Mouse (Mus musculus) liver, embryonic 14.5 days (tissue): Measurements from ENCODE around the gene Cfap54.

Experiments used
- CTCF ChIP-seq: IDR thresholded peaks from 2 replicates; pipeline ENCODE4 v1.5.1; 2016; ENCODE audit warnings: antibody characterized with exemption, low read depth, control low read depth
- EP300 ChIP-seq: IDR thresholded peaks from 2 replicates; pipeline ENCODE4 v1.6.1; 2016; ENCODE audit warnings: antibody characterized with exemption, low read depth

DNA sequence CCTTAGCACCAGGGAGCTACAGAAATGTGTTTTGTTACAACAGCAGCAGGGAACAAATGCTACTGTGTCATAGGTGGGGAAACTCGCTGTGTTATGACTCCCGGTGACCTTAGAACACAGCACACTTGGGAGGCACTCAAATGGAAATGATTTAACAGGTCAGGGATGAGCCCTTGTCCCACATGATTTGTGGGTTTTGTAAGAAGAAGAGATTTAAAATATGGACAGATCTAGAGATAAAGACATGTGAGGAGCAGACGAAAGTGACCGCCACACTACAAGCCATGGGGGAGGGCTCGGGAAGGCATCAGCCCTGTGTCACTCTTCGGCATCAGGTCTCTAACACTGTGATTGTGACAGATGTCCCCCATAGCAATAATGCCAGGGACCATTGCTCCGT, 144.3 kb downstream of the Cfap54 start:
- no peak for TF ChIP-seq CTCF
- no peak for TF ChIP-seq EP300
